Mouse (Mus musculus) kidney, postnatal 25 days (tissue): ENCODE results near the gene Mlh1.
A peak's percentile ranks its signal among the peaks of the same experiment; 100 is the strongest.

Source experiments
- DNase-seq, 2 experiments: peaks; one replicate each; pipeline ENCODE4 v3.0.0; 2021; ENCODE audit warnings: mixed read lengths in 2 of 2

The Mlh1 gene

GRCm38 (mm10) chr9:111211122-111212041 lies 60.2 kb downstream of the Mlh1 start:
- DNase-seq, result peak in 1 of 2 experiments; percentile 33

GRCm38 (mm10) chr9:111210412-111210811 lies 61.2 kb downstream of the Mlh1 start:
- DNase-seq, result no peak

GRCm38 (mm10) chr9:111209158-111209699 lies 62.4 kb downstream of the Mlh1 start:
- no peak for DNase-seq

DNA sequence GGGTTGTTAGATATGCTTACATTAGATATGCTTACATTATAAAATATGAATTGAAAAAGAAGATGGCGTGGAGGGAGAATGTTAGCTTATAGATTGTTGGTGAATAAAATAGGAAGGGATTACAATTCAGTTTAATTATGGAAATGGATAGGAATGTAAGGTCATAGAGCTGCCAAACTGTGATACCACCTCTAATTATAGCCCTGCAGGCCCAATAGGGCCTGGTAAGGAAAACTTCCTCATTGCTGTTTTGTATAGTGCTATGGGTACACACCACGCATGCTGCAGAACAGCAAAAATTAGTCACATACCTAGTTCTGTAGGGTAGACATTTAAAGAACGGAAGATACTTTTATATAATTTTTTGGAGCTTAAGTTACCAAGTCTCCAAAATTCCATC lies 63.4 kb downstream of the Mlh1 start:
- DNase-seq, result no peak

GRCm38 (mm10) chr9:111207683-111208082 lies 63.9 kb downstream of the Mlh1 start:
- no peak for DNase-seq

- DNase-seq, result peak in 1 of 2 experiments; percentile 13
Measured at GRCm38 (mm10) chr9:111204601-111205375, 66.8 kb downstream of the Mlh1 start.

GRCm38 (mm10) chr9:111200208-111200607 lies 71.4 kb downstream of the Mlh1 start:
- no peak for DNase-seq

DNA sequence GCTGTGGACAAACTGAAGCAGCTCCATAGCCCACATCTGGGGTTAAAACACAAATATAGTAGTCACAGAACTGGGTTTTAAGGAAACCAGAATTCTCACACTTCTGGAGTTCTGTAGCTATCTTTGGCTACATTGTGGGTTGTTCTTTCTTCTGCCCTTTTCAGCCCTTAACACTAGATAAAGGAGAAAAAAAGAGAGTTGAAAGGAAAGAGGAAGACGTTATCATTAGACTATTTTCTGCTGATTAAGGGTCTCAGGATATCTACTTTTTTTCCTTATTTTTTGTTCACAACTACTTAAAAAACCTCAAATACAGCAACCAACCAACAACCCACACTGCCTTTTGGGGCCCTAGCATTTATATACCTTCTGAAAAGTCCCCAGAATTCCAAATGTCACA lies 73.3 kb downstream of the Mlh1 start:
- DNase-seq, result no peak

DNA sequence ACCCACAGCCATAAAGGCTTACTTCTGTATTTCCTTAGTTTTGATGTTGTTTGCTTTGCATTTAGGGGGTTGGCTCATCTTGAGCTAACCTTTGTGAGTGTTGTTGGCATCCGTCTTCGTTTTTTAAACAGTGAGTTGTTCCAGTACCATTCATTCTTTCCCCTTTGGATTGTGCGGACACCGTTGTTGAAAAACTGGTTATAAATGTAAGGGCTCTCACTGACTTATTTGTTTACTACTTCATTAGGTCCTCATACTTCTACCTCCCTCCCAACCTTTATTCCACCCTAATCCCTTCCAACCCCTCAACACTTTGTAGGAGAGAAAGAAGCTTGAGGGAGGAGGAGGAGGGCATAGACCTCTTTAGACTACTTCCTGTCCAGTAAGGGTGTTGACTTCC lies 73.9 kb downstream of the Mlh1 start:
- no peak for DNase-seq

- DNase-seq, result no peak
Measured at GRCm38 (mm10) chr9:111197116-111197515, 74.5 kb downstream of the Mlh1 start.

GRCm38 (mm10) chr9:111193211-111193610 lies 78.4 kb downstream of the Mlh1 start:
- no peak for DNase-seq

GRCm38 (mm10) chr9:111188731-111189130 lies 82.9 kb downstream of the Mlh1 start:
- peak in 1 of 2 experiments; percentile 12 for DNase-seq

GRCm38 (mm10) chr9:111186861-111187260 lies 84.7 kb downstream of the Mlh1 start:
- DNase-seq, result no peak

- DNase-seq, result no peak
Measured at GRCm38 (mm10) chr9:111184929-111185328, 86.7 kb downstream of the Mlh1 start.

GRCm38 (mm10) chr9:111182176-111182575 lies 89.4 kb downstream of the Mlh1 start:
- no peak for DNase-seq

DNA sequence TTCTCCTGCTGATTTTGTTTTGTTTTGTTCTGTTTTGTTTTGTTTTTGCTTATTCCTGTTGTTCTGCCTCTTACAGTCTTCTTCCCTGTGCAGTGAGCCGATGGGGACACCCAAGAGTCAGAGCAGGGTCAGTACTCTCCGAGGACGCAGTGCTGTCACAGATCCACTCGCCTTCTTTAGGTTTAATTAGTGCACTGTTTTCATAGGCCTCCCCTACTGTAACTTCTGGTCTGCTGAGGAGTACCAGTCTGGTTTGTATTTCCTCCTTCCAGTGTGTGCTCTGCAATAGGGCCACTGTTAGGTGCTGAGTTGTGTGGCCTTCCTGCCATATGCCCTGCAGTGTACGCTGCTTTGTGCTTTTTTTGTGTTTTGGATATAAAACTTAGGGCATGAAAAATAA lies 92.6 kb downstream of the Mlh1 start:
- no peak for DNase-seq
